Mouse (Mus musculus) hindbrain, embryonic 15.5 days (tissue): Measurements from ENCODE around the gene Gpt2. TPM values are rescaled to one million over a fixed set of nuclear protein-coding genes. Genes with fewer than 3 reads are reported as not detected.
A peak's percentile ranks its signal among the peaks of the same experiment; 100 is the strongest.

Experiments
- ATAC-seq: fragments of 200-750 bp; cut with Nextera tagmentation; 2 replicates; pipeline ENCODE4 v1.8.0; 2017; ENCODE audit warnings: low read depth, moderate number of reproducible peaks, moderate TSS enrichment; ENCODE audit not compliant: low FRiP score
- H3K27ac ChIP-seq: fragments of 300-500 bp; sonication (generic); replicated peaks from 2 replicates; pipeline ENCODE4 v1.5.1; 2015; ENCODE audit warnings: mild to moderate bottlenecking, inconsistent platforms
- H3K27me3 ChIP-seq: fragments of 300-500 bp; sonication (generic); 2 replicates; pipeline ENCODE4 v1.6.1; 2015; ENCODE audit warnings: control low read depth, inconsistent platforms
- H3K36me3 ChIP-seq: fragments of 300-500 bp; sonication (generic); 2 replicates; pipeline ENCODE4 v1.6.1; 2015; ENCODE audit warnings: control low read depth, inconsistent platforms
- H3K4me1 ChIP-seq: fragments of 300-500 bp; sonication (generic); replicated peaks from 2 replicates; pipeline ENCODE4 v1.6.1; 2015; ENCODE audit warnings: control low read depth, inconsistent platforms
- H3K4me2 ChIP-seq: fragments of 300-500 bp; sonication (generic); 2 replicates; pipeline ENCODE4 v1.6.1; 2015; ENCODE audit warnings: moderate library complexity, mild to moderate bottlenecking, inconsistent platforms
- H3K4me3 ChIP-seq: fragments of 300-500 bp; sonication (generic); 2 replicates; pipeline ENCODE4 v1.5.1; 2015; ENCODE audit warnings: mild to moderate bottlenecking, inconsistent platforms
- H3K9ac ChIP-seq: fragments of 300-500 bp; sonication (generic); 2 replicates; pipeline ENCODE4 v1.6.1; 2015; ENCODE audit warnings: inconsistent platforms
- H3K9me3 ChIP-seq: fragments of 300-500 bp; sonication (generic); 2 replicates; pipeline ENCODE4 v1.6.1; 2016; ENCODE audit warnings: control low read depth, inconsistent platforms
- WGBS: fragments of 180-500 bp; shearing (Covaris S2); methylation state at CpG from one replicate; pipeline ENCODE4 v1.1.7; 2015; 5-methylcytosine and 5-hydroxymethylcytosine counted together
- polyA plus RNA-seq: library from polyadenylated mRNA; unstranded; fragments of >200 nt; fragmentation: Nextera tagmentation; extraction: Ambion mirVana; gene quantifications from 2 replicates; pipeline ENCODE4 v1.2.1, GENCODE M21; 2015

Gpt2 gene
- polyA plus RNA-seq, 1 experiment from 2014 or later, result 60.1 TPM

DNA sequence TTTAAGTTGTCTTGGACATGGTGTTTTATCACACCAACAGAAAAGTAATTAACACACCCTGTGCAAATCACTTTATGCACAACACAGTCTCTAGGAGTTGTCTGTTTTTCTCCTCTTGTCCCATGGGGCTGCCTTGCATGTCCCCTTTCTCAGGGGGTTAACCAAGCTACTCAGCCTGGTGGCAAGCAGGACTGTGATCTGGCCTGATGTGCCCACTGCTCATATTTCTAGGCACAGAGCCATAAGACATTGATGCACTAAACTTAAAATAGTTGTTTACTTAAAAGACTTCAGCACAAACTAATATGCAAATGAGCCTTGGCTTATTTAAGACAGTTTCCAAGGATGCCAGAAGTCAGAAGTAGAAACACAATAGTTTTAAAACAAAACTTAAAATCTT, 28.1 kb upstream of the Gpt2 start:
- Histone ChIP-seq H3K4me3 (no peak overlapping the region), H3K9ac (no peak overlapping the region), H3K27ac (no peak overlapping the region), H3K4me1 (no peaks in the 10 kb centered on the region), H3K9me3 (no peaks in the 10 kb centered on the region), H3K4me2 (no peak overlapping the region), H3K27me3 (no peaks in the 10 kb centered on the region), H3K36me3 (no peaks in the 10 kb centered on the region)
- no peak for ATAC-seq

DNA sequence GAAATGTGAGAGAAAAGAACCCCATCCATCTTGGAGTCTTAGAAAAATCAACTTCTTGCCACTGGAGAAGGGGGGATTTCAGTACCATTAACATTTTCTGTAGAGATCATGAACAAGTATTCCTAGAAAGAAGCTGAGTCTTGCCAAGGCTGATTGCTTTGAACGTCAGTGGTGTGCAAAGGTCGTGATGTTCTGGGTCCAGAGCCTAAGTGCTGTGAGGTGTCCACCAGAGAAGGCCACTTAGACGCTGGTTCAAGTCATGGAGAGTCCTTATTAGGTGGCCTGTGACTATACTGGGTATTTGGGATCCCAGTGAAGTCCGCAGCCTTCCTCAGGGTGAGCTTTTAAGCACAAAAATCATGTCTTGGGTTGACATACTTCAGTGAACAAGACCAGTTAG, 26.3 kb upstream of the Gpt2 start:
- Histone ChIP-seq H3K9ac (no peak overlapping the region), H3K4me2 (no peak overlapping the region), H3K9me3 (no peaks in the 10 kb centered on the region), H3K36me3 (no peaks in the 10 kb centered on the region), H3K4me1 (no peaks in the 10 kb centered on the region), H3K27ac (no peak overlapping the region), H3K4me3 (no peak overlapping the region), H3K27me3 (no peaks in the 10 kb centered on the region)
- 86% methylated on average over 4 of the region's 4 CpGs for WGBS
- ATAC-seq, result no peak

- Histone ChIP-seq H3K9me3 (no peaks in the 10 kb centered on the region), H3K4me3 (no peak overlapping the region), H3K27me3 (no peaks in the 10 kb centered on the region), H3K27ac (no peak overlapping the region), H3K4me1 (no peaks in the 10 kb centered on the region), H3K9ac (no peak overlapping the region), H3K4me2 (no peak overlapping the region), H3K36me3 (no peaks in the 10 kb centered on the region)
- 85% methylated on average over 8 of the region's 8 CpGs for WGBS
- ATAC-seq, result no peak
Observed at GRCm38 (mm10) chr8:85470753-85471152, 21.6 kb upstream of the Gpt2 start.

DNA sequence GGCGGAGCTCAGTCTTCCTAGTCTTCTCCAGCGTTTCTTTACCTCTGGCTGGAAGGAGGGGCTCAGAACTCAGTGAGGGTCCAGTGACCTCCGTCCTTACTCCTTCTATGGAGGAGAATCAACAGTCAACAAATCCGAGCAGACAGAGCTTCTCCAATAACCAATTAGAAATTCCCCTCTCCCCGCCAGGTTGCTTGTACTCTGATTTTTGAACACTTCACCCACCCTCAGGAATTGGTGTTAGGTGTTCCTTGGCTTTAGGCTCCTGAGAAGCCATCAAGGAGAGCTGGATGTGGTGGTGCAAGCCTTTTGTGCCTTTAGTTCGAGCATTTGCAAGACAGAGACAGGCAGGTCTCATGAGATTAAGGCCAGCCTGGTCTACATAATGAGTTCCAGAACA, 19.6 kb upstream of the Gpt2 start:
- H3K27ac ChIP-seq, result no peak overlapping the region
- no peaks in the 10 kb centered on the region for H3K27me3 ChIP-seq
- H3K4me3 ChIP-seq, result no peak overlapping the region
- 73% methylated on average over 6 of the region's 6 CpGs for WGBS
- H3K36me3 ChIP-seq, result no peaks in the 10 kb centered on the region
- no peak overlapping the region for H3K4me2 ChIP-seq
- no peak for ATAC-seq
- no peaks in the 10 kb centered on the region for H3K4me1 ChIP-seq
- no peak overlapping the region for H3K9ac ChIP-seq
- no peaks in the 10 kb centered on the region for H3K9me3 ChIP-seq

- no peaks in the 10 kb centered on the region for H3K36me3 ChIP-seq
- H3K27me3 ChIP-seq, result no peaks in the 10 kb centered on the region
- no peaks in the 10 kb centered on the region for H3K4me1 ChIP-seq
- H3K4me3 ChIP-seq, result no peak overlapping the region
- 85% methylated on average over 4 of the region's 4 CpGs for WGBS
- no peak overlapping the region for H3K27ac ChIP-seq
- H3K4me2 ChIP-seq, result no peak overlapping the region
- H3K9me3 ChIP-seq, result no peaks in the 10 kb centered on the region
- no peak overlapping the region for H3K9ac ChIP-seq
- no peak for ATAC-seq
Observed at GRCm38 (mm10) chr8:85473246-85473645, 19.1 kb upstream of the Gpt2 start.

DNA sequence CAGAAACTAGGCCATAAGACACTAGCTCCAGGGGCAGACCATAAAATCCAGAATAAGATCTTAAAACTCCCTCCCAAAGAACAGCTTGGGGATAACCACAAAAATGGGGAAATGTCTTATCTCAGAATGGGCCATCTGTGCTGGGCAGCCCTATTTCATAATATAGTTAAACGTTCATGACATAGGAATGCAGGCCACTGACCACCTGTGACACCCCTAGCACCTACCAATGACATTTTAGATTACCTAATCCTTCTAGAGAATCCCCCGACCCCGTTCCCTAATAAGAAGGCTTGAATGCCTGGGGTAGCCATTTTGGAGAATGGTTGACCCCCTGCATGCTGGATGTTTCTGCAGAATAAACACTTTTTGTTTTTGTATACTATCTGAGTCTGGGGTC, 17.5 kb upstream of the Gpt2 start:
- Histone ChIP-seq H3K9ac (no peak overlapping the region), H3K27me3 (no peaks in the 10 kb centered on the region), H3K27ac (no peak overlapping the region), H3K4me3 (no peak overlapping the region), H3K36me3 (no peaks in the 10 kb centered on the region), H3K9me3 (no peaks in the 10 kb centered on the region), H3K4me1 (no peaks in the 10 kb centered on the region), H3K4me2 (no peak overlapping the region)
- no peak for ATAC-seq
- 90% methylated on average over 3 of the region's 3 CpGs for WGBS

DNA sequence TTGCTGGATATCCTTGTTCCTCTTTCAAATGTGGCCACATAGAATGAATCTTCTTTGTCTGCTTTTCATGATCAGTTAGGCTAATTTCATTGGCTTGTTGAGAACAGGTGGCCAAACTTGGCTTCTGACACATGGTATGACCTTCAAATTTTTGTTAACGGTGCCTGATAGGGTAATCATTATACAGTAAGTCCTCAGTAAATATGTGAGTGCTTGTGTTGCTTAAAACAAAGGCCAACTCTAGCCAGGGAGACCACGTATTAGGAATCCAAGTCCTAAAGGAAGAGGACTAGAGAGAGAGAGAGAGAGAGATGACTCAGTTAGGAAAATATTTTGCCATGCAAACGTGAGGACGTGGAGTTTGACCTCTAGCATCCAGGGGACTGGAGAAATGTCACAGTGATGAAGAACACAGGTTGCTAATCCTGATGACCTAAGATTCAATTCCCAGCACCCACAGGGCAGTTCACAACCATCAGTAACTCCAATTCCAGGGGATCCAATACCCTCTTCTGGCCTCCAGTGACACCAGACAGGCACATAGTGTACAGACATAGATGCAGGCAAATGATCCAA, 15.3 kb upstream of the Gpt2 start:
- Histone ChIP-seq H3K4me2 (no peak overlapping the region), H3K4me1 (no peaks in the 10 kb centered on the region), H3K27ac (no peak overlapping the region), H3K27me3 (no peaks in the 10 kb centered on the region), H3K36me3 (no peaks in the 10 kb centered on the region), H3K9ac (no peak overlapping the region), H3K4me3 (no peak overlapping the region), H3K9me3 (no peaks in the 10 kb centered on the region)
- no peak for ATAC-seq
- 78% methylated on average over 4 of the region's 4 CpGs for WGBS

- ATAC-seq, result no peak
- Histone ChIP-seq H3K4me3 (no peak overlapping the region), H3K27me3 (no peaks in the 10 kb centered on the region), H3K9me3 (no peaks in the 10 kb centered on the region), H3K4me2 (no peak overlapping the region), H3K27ac (no peak overlapping the region), H3K4me1 (no peaks in the 10 kb centered on the region), H3K36me3 (no peaks in the 10 kb centered on the region), H3K9ac (no peak overlapping the region)
- 82% methylated on average over 2 of the region's 2 CpGs for WGBS
Observed at GRCm38 (mm10) chr8:85478397-85478796, 14.0 kb upstream of the Gpt2 start.

DNA sequence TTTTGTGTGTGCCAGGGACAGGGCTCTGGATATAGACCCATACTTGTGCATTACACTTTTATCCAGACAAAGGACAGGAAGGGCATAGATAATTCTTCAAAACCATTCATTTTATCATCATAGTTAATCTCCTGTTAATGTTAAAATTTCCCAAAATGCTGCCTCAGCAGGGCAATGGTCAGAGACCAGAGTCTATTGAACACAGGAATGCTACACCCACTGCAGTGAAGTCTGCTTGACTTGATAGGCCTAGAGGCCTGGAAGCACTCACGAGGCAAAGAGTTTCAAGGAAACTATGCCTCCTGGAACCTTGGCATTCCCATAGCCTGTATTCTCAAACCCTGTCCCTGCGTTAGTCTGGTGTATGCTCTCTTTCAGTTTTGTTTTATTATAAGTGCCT, 12.7 kb upstream of the Gpt2 start:
- Histone ChIP-seq H3K36me3 (no peaks in the 10 kb centered on the region), H3K4me2 (no peak overlapping the region), H3K4me1 (no peaks in the 10 kb centered on the region), H3K27ac (no peak overlapping the region), H3K9me3 (no peaks in the 10 kb centered on the region), H3K27me3 (no peaks in the 10 kb centered on the region), H3K4me3 (no peak overlapping the region), H3K9ac (no peak overlapping the region)
- ATAC-seq, result no peak
- WGBS, result 95% methylated on average over 2 of the region's 2 CpGs

GRCm38 (mm10) chr8:85481900-85482299, 10.5 kb upstream of the Gpt2 start:
- H3K27ac ChIP-seq, result no peak overlapping the region
- H3K4me1 ChIP-seq, result no peaks in the 10 kb centered on the region
- no peaks in the 10 kb centered on the region for H3K36me3 ChIP-seq
- 19% methylated on average over 10 of the region's 10 CpGs for WGBS
- no peaks in the 10 kb centered on the region for H3K9me3 ChIP-seq
- H3K27me3 ChIP-seq, result no peaks in the 10 kb centered on the region
- peak; percentile 48; the same call in 1 of the 2 replicates for ATAC-seq
- H3K4me3 ChIP-seq, result 0 out of 2 replicates have a peak overlapping the region, but pooled peaks have one; percentile 5
- no peak overlapping the region for H3K9ac ChIP-seq
- H3K4me2 ChIP-seq, result peak overlapping the region; percentile 44

DNA sequence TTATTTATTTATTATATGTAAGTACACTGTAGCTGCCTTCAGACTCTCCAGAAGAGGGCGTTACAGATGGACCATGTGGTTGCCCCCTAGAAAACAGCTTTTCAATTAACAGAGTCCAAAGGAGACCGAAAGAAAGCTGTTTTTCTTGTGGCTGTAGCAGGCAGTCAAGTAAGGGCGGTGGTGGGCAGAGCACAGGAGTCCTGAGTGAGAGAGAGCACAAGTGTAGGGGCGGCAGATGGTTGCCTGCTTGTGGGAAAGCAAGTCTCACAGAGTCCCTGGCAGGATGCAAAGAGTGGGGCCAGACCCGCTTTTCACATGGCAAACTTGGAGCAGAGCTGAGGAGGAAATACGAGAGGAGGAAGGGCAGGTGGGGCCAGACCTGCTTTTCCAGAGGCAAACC, 9.9 kb upstream of the Gpt2 start:
- WGBS, result 66% methylated on average over 6 of the region's 6 CpGs
- no peaks in the 10 kb centered on the region for H3K27me3 ChIP-seq
- H3K4me1 ChIP-seq, result no peaks in the 10 kb centered on the region
- H3K27ac ChIP-seq, result no peak overlapping the region
- H3K4me2 ChIP-seq, result 0 out of 2 replicates have a peak overlapping the region, but pooled peaks have one; percentile 44
- H3K36me3 ChIP-seq, result no peaks in the 10 kb centered on the region
- no peak overlapping the region for H3K9ac ChIP-seq
- no peak overlapping the region for H3K4me3 ChIP-seq
- H3K9me3 ChIP-seq, result no peaks in the 10 kb centered on the region
- ATAC-seq, result no peak

DNA sequence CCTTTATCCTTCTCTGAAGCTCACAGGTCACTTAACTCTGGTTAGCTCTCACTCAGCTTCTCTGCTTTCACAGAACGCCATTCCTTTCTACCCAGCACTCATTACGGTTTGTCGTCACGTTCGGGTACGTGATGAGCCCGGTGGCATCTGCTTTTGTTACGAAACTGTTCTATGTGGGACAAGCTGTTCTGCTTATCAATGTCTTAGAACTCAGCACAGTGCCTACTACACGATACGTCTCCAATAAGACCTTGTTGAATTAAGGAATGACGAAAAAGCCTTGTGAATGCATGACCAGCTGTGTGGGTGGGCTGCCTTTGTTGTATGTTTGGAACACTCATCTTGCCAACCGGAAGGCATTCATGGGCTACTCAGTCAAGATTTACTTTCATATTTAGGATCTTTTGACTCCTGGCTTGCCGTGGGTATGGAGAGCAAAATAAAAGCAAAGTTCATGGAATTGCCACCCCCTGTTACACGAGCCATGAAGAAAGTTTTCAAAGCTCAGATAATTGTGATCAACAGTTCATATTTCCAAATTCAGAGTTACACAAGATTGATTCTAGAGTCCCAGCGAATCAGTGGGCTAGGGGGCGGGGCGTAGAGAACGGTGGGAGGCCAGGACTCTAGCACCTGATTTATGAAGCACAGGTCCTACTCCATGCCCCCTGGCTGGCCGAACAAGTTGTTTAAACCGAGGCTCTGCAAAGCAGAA, 4.3 kb upstream of the Gpt2 start:
- no peaks in the 10 kb centered on the region for H3K27me3 ChIP-seq
- H3K9ac ChIP-seq, result no peak overlapping the region
- no peak overlapping the region for H3K27ac ChIP-seq
- H3K9me3 ChIP-seq, result no peaks in the 10 kb centered on the region
- no peaks in the 10 kb centered on the region for H3K36me3 ChIP-seq
- no peak overlapping the region for H3K4me2 ChIP-seq
- ATAC-seq, result no peak
- H3K4me3 ChIP-seq, result no peak overlapping the region
- H3K4me1 ChIP-seq, result peaks cover 3% of the 10 kb centered on the region; the same call in 1 of the 2 replicates
- WGBS, result 73% methylated on average over 20 of the region's 20 CpGs

- H3K4me2 ChIP-seq, result no peak overlapping the region
- H3K36me3 ChIP-seq, result no peaks in the 10 kb centered on the region
- H3K9ac ChIP-seq, result no peak overlapping the region
- no peak for ATAC-seq
- no peak overlapping the region for H3K4me3 ChIP-seq
- H3K4me1 ChIP-seq, result peaks cover 9% of the 10 kb centered on the region
- H3K27me3 ChIP-seq, result no peaks in the 10 kb centered on the region
- H3K9me3 ChIP-seq, result no peaks in the 10 kb centered on the region
- no peak overlapping the region for H3K27ac ChIP-seq
Observed at GRCm38 (mm10) chr8:85488631-85489030, 3.7 kb upstream of the Gpt2 start.
